7 mouse cellular contexts compared by ENCODE assay signal in the genomic region with DNA sequence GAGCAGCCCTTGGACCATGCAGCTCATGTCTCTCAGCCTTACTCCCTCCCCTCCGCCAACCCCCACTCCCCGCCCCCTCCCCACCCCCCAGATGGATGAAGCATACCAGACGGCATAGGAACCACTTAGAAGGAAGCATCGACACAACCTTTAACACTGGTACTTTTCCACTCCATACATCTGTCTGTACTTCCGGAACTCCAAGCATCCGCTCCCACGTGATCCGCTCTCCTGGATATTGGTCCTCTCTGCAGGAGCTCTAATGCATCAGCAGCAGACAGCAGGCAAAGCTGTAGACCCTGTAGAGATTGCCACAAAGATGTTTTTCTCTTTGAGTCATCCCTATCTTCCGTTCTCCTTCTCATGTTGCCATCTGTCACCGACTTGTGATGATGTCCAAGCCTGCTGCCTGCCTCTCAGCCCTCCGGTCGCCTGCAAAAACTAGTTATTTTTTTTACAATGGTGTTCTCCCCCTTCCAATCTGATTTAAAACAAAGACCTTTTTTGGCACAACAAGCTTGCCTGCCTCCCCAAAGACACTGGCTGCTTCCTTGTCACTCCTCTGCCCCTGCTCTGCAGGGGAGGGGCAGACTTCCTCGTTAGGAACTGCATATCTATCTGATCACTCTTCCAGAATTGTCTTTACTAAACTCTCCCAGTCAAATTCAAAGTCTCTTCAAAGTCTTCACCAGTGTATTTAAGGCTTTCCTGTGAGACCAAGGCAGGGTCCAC.
DNase-seq lines count a peak whose midpoint lies in the region; ATAC-seq and TF ChIP-seq lines count a peak whose summit lies in the region.

No protein-coding gene starts in this region.

- DNase-seq in 3134 (ENCODE audit: extremely low read depth, insufficient read length, low spot score), result peak; percentile 38
- peak; percentile 83 for DNase-seq in NIH3T3 (ENCODE audit: low read depth)
- DNase-seq in embryonic facial prominence, embryonic 10.5 days (ENCODE audit: low spot score), result peak; percentile 67
- peak; percentile 22 to 30 for DNase-seq in left cerebral cortex, postnatal 36 days (ENCODE audit: low spot score in 2 of 2)

- 20% methylated on average over 13 of the region's 13 CpGs for WGBS in embryonic facial prominence, embryonic 10.5 days
- WGBS in intestine, postnatal 0 days, result 25% methylated on average over 13 of the region's 13 CpGs
- WGBS in neural tube, embryonic 13.5 days, result 33% methylated on average over 13 of the region's 13 CpGs

- peak overlapping the region; percentile 65 for H3K27ac ChIP-seq in embryonic facial prominence, embryonic 10.5 days (replicated peaks)
- H3K27ac ChIP-seq in intestine, postnatal 0 days (ENCODE audit: low read depth, low read length), result no peak overlapping the region
- H3K27ac ChIP-seq in neural tube, embryonic 13.5 days (replicated peaks), result 0 out of 2 replicates have a peak overlapping the region, but pooled peaks have one; percentile 35

- H3K27me3 ChIP-seq in embryonic facial prominence, embryonic 10.5 days (replicated peaks; ENCODE audit: low read depth, poor library complexity, severe bottlenecking), result no peaks in the 10 kb centered on the region
- H3K27me3 ChIP-seq in intestine, postnatal 0 days (replicated peaks; ENCODE audit: control insufficient read depth, insufficient read depth, low read length), result no peaks in the 10 kb centered on the region
- no peaks in the 10 kb centered on the region for H3K27me3 ChIP-seq in neural tube, embryonic 13.5 days

- intact Hi-C loops in left cerebral cortex, postnatal 36 days (cut with DNase I), result no loop called here

- H3K4me3 ChIP-seq in embryonic facial prominence, embryonic 10.5 days, result peak overlapping the region; percentile 40
- H3K4me3 ChIP-seq in intestine, postnatal 0 days (ENCODE audit: low read depth, low read length), result no peak overlapping the region
- H3K4me3 ChIP-seq in neural tube, embryonic 13.5 days, result no peak overlapping the region; the same call in 1 of the 2 replicates

- no peak overlapping the region for H3K9ac ChIP-seq in intestine, postnatal 0 days (ENCODE audit: low read depth, low read length)
- H3K9ac ChIP-seq in neural tube, embryonic 13.5 days, result peak overlapping the region; percentile 12; the same call in 1 of the 2 replicates

- TF ChIP-seq CTCF in intestine, postnatal 0 days (IDR thresholded peaks at IDR 0.05; ENCODE audit: low read depth), result no peak

- H3K9me3 ChIP-seq in embryonic facial prominence, embryonic 10.5 days, result 0 out of 2 replicates have a peak, but pooled peaks cover 1% of the 10 kb centered on the region
- H3K9me3 ChIP-seq in intestine, postnatal 0 days (ENCODE audit: control insufficient read depth), result no peaks in the 10 kb centered on the region
- no peaks in the 10 kb centered on the region for H3K9me3 ChIP-seq in neural tube, embryonic 13.5 days

- peaks cover 15% of the 10 kb centered on the region for H3K4me1 ChIP-seq in embryonic facial prominence, embryonic 10.5 days
- H3K4me1 ChIP-seq in intestine, postnatal 0 days (replicated peaks; ENCODE audit: control insufficient read depth, insufficient read depth, low read length), result no peaks in the 10 kb centered on the region
- H3K4me1 ChIP-seq in neural tube, embryonic 13.5 days (replicated peaks), result peaks cover 8% of the 10 kb centered on the region; the same call in 1 of the 2 replicates

- no peaks in the 10 kb centered on the region for H3K36me3 ChIP-seq in embryonic facial prominence, embryonic 10.5 days (replicated peaks)
- no peaks in the 10 kb centered on the region for H3K36me3 ChIP-seq in intestine, postnatal 0 days (ENCODE audit: control insufficient read depth, insufficient read depth)
- H3K36me3 ChIP-seq in neural tube, embryonic 13.5 days, result no peaks in the 10 kb centered on the region

- ATAC-seq in intestine, postnatal 0 days, result 0 out of 2 replicates have a peak, but pooled peaks have one; percentile 38
- ATAC-seq in neural tube, embryonic 13.5 days (ENCODE audit: low read depth), result no peak
- no peak for ATAC-seq in granulocyte monocyte progenitor cell, adult 5-6 weeks (replicated peaks; ENCODE audit: poor library complexity, severe bottlenecking)

- 0 out of 2 replicates have a peak overlapping the region, but pooled peaks have one; percentile 30 for H3K4me2 ChIP-seq in intestine, postnatal 0 days (replicated peaks; ENCODE audit: low read depth)
- H3K4me2 ChIP-seq in neural tube, embryonic 13.5 days, result peak overlapping the region; percentile 40

Comparison
In these comparisons a context has a peak if more than half of its experiments do, and no peak if none do; other contexts are left out.
1. DNase-seq: peak in every context shown above with its lines; median percentile 83 in NIH3T3; 67 in embryonic facial prominence, embryonic 10.5 days; 38 in 3134; 26 in left cerebral cortex, postnatal 36 days.